Mouse (Mus musculus) neural tube, embryonic 14.5 days (tissue): Measurements from ENCODE around the gene Eri2. TPM values are rescaled to one million over a fixed set of nuclear protein-coding genes. Genes with fewer than 3 reads are reported as not detected.
A peak's percentile ranks its signal among the peaks of the same experiment; 100 is the strongest.

ENCODE experiments used
- ATAC-seq: fragments of 200-750 bp; cut with Nextera tagmentation; 2 replicates; pipeline ENCODE4 v1.8.0; 2017; ENCODE audit warnings: low read depth, mild to moderate bottlenecking, moderate TSS enrichment, moderate library complexity
- H3K27ac ChIP-seq: fragments of 300-500 bp; sonication (generic); 2 replicates; pipeline ENCODE4 v1.5.1; 2014; ENCODE audit warnings: low read depth, mild to moderate bottlenecking, control low read depth, low read length, moderate library complexity, mixed read lengths
- H3K27me3 ChIP-seq: fragments of 300-500 bp; sonication (generic); 2 replicates; pipeline ENCODE4 v1.6.1; 2014; ENCODE audit warnings: low read length; ENCODE audit not compliant: control insufficient read depth, insufficient read depth
- H3K36me3 ChIP-seq: fragments of 300-500 bp; sonication (generic); 2 replicates; pipeline ENCODE4 v1.6.1; 2014; ENCODE audit warnings: low read length, mixed read lengths; ENCODE audit not compliant: control insufficient read depth, insufficient read depth
- H3K4me1 ChIP-seq: fragments of 300-500 bp; sonication (generic); 2 replicates; pipeline ENCODE4 v1.6.1; 2014; ENCODE audit warnings: low read length; ENCODE audit not compliant: control insufficient read depth, insufficient read depth
- H3K4me2 ChIP-seq: fragments of 300-500 bp; sonication (generic); 2 replicates; pipeline ENCODE4 v1.6.1; 2014; ENCODE audit warnings: mild to moderate bottlenecking, low read depth, low read length, control low read depth
- H3K4me3 ChIP-seq: fragments of 300-500 bp; sonication (generic); 2 replicates; pipeline ENCODE4 v1.5.1; 2014; ENCODE audit warnings: low read depth, low read length, control low read depth, mixed read lengths
- H3K9ac ChIP-seq: fragments of 300-500 bp; sonication (generic); replicated peaks from 2 replicates; pipeline ENCODE4 v1.6.1; 2014; ENCODE audit warnings: low read depth, mild to moderate bottlenecking, control low read depth, low read length, mixed read lengths
- H3K9me3 ChIP-seq: fragments of 300-500 bp; sonication (generic); 2 replicates; pipeline ENCODE4 v1.6.1; 2016; ENCODE audit warnings: low read length; ENCODE audit not compliant: control insufficient read depth
- WGBS: fragments of 180-500 bp; shearing (Covaris S2); extraction: QIAGEN DNeasy Blood & Tissue Kit; methylation state at CpG from one replicate; pipeline ENCODE4 v1.1.7; 2014; 5-methylcytosine and 5-hydroxymethylcytosine counted together
- polyA plus RNA-seq: library from polyadenylated mRNA; unstranded; fragments of >200 nt; fragmentation: Nextera tagmentation; extraction: Ambion mirVana; gene quantifications from 2 replicates; pipeline ENCODE4 v1.2.1, GENCODE M21; 2014

Eri2 gene
- polyA plus RNA-seq, 1 experiment from 2014 or later, result 18.3 TPM

GRCm38 (mm10) chr7:119720947-119721310, 72.9 kb downstream of the Eri2 start:
- peak overlapping the region; percentile 35; the same call in 1 of the 2 replicates for H3K27ac ChIP-seq
- ATAC-seq, result peak; percentile 52
- peak overlapping the region; percentile 83 for H3K9ac ChIP-seq

GRCm38 (mm10) chr7:119720253-119720946, 73.5 kb downstream of the Eri2 start, which contains the start of gene Thumpd1:
Gene Thumpd1 (minus strand): TSS chr7:119720798.
- under 1% methylated on average over 60 of the region's 60 CpGs for WGBS
- peaks cover 34% of the 10 kb centered on the region for H3K36me3 ChIP-seq
- no peaks in the 10 kb centered on the region for H3K27me3 ChIP-seq
- peak within 1 kb of the TSS; percentile 90 for H3K4me2 ChIP-seq
- ATAC-seq, result peak; percentile 98
- H3K4me1 ChIP-seq, result peaks cover 10% of the 10 kb centered on the region
- peak within 1 kb of the TSS; percentile 69 for H3K27ac ChIP-seq
- peak within 1 kb of the TSS; percentile 83 for H3K9ac ChIP-seq
- H3K4me3 ChIP-seq, result peak within 1 kb of the TSS; percentile 93
- no peaks in the 10 kb centered on the region for H3K9me3 ChIP-seq

More at GRCm38 (mm10) chr7:119720947-119721310, 72.9 kb downstream of the Eri2 start:
- peaks cover 29% of the 10 kb centered on the region for H3K36me3 ChIP-seq
- H3K4me2 ChIP-seq, result peak overlapping the region; percentile 90
- H3K4me3 ChIP-seq, result peak overlapping the region; percentile 93
- 13% methylated on average over 8 of the region's 8 CpGs for WGBS
- no peaks in the 10 kb centered on the region for H3K27me3 ChIP-seq
- H3K9me3 ChIP-seq, result no peaks in the 10 kb centered on the region
- H3K4me1 ChIP-seq, result peaks cover 10% of the 10 kb centered on the region

Other genes starting within 250 kb of the Eri2 start
- gene Acsm2, start 239.7 kb downstream of the Eri2 start, polyA plus RNA-seq, result not detected in 2 replicates
- gene Acsm1, start 187.0 kb downstream of the Eri2 start, polyA plus RNA-seq, result not detected in 2 replicates
- not detected in 2 replicates for gene Acsm4, start 104.0 kb downstream of the Eri2 start, polyA plus RNA-seq
- gene Thumpd1, start 73.3 kb downstream of the Eri2 start, polyA plus RNA-seq, result 67.8 and 79.0 TPM in 2 replicates
- 0.16 and 0.27 TPM in 2 replicates for gene Acsm3, start 33.1 kb downstream of the Eri2 start, polyA plus RNA-seq
- gene Rexo5, start 52 bp downstream of the Eri2 start, polyA plus RNA-seq, result 8.4 and 14.3 TPM in 2 replicates
- 20.2 and 23.2 TPM in 2 replicates for gene Lyrm1, start 101.8 kb upstream of the Eri2 start, polyA plus RNA-seq
- 10.0 and 15.3 TPM in 2 replicates for gene Dcun1d3, start 102.2 kb upstream of the Eri2 start, polyA plus RNA-seq